In genomic region chr1:86499903-86500302, GRCm38 (mm10) we compare ENCODE assay signal across 8 mouse cellular contexts. TPM values are rescaled to one million over a fixed set of nuclear protein-coding genes. Genes with fewer than 3 reads are reported as not detected.
DNase-seq lines count a peak whose midpoint lies in the region; ATAC-seq and TF ChIP-seq lines count a peak whose summit lies in the region.

No protein-coding gene starts in this region.

- 39% methylated on average over 3 of the region's 3 CpGs for WGBS in cerebellum, adult 2 months
- WGBS in forebrain, postnatal 0 days: 40% methylated on average over 3 of the region's 3 CpGs
- WGBS in kidney, embryonic 15.5 days: 35% methylated on average over 3 of the region's 3 CpGs

- H3K4me3 ChIP-seq in cerebellum, adult 2 months (replicated peaks; ENCODE audit: insufficient read depth, low read depth, low read length): no peak overlapping the region
- no peak overlapping the region for H3K4me3 ChIP-seq in forebrain, postnatal 0 days (ENCODE audit: low read depth, low read length)
- H3K4me3 ChIP-seq in kidney, embryonic 15.5 days (replicated peaks): no peak overlapping the region

- H3K9ac ChIP-seq in forebrain, postnatal 0 days: no peak overlapping the region
- 0 out of 2 replicates have a peak overlapping the region, but pooled peaks have one; percentile 21 for H3K9ac ChIP-seq in kidney, embryonic 15.5 days

- TF ChIP-seq POLR2A in cerebellum, adult 2 months (IDR thresholded peaks at IDR 0.05; ENCODE audit: borderline replicate concordance, insufficient read depth, low read length): no peak

- TF ChIP-seq CTCF in cerebellum, adult 2 months (IDR thresholded peaks at IDR 0.05; ENCODE audit: borderline replicate concordance, insufficient read depth, low read depth, low read length): peak; percentile 63; the same call in 1 of the 2 replicates
- TF ChIP-seq CTCF in forebrain, postnatal 0 days (IDR thresholded peaks at IDR 0.05; ENCODE audit: low read depth): peak; percentile 66

- peak; percentile 58 to 64 for DNase-seq in cerebellum, adult 2 months
- DNase-seq in urinary bladder, postnatal 25 days (ENCODE audit: low spot score): peak; percentile 48
- no peak for DNase-seq in urinary bladder, postnatal 10 days (ENCODE audit: low spot score)
- peak; percentile 49 for DNase-seq in forebrain, postnatal 0 days
- peak; percentile 83 for DNase-seq in testis, postnatal 10 days (ENCODE audit: low spot score)

- ATAC-seq in cerebellum, adult (ENCODE audit: insufficient number of reproducible peaks, low FRiP score, low TSS enrichment): no peak
- no peak for ATAC-seq in forebrain, postnatal 0 days
- ATAC-seq in kidney, embryonic 15.5 days (replicated peaks; ENCODE audit: low FRiP score): no peak
- ATAC-seq in megakaryocyte, adult 5-6 weeks (ENCODE audit: poor library complexity, severe bottlenecking): peak; percentile 35

- no peak overlapping the region for H3K4me2 ChIP-seq in forebrain, postnatal 0 days (ENCODE audit: low read depth)
- no peak overlapping the region for H3K4me2 ChIP-seq in kidney, embryonic 15.5 days

- no peak overlapping the region for H3K27ac ChIP-seq in cerebellum, adult 2 months (ENCODE audit: insufficient read depth, low read length)
- no peak overlapping the region for H3K27ac ChIP-seq in forebrain, postnatal 0 days (ENCODE audit: low read depth, low read length)
- peak overlapping the region; percentile 56; the same call in 1 of the 2 replicates for H3K27ac ChIP-seq in kidney, embryonic 15.5 days

- H3K4me1 ChIP-seq in cerebellum, adult 2 months (ENCODE audit: control insufficient read depth, insufficient read depth, low read length): peaks cover 14% of the 10 kb centered on the region
- H3K4me1 ChIP-seq in forebrain, postnatal 0 days (ENCODE audit: insufficient read depth): peaks cover 16% of the 10 kb centered on the region; the same call in 1 of the 2 replicates
- peaks cover 76% of the 10 kb centered on the region for H3K4me1 ChIP-seq in kidney, embryonic 15.5 days

- no peaks in the 10 kb centered on the region for H3K27me3 ChIP-seq in cerebellum, adult 2 months (ENCODE audit: control insufficient read depth, insufficient read depth, low read length)
- no peaks in the 10 kb centered on the region for H3K27me3 ChIP-seq in forebrain, postnatal 0 days (ENCODE audit: insufficient read depth, low read length)
- no peaks in the 10 kb centered on the region for H3K27me3 ChIP-seq in kidney, embryonic 15.5 days

- no peaks in the 10 kb centered on the region for H3K9me3 ChIP-seq in forebrain, postnatal 0 days (ENCODE audit: low read length)
- H3K9me3 ChIP-seq in kidney, embryonic 15.5 days (replicated peaks): no peaks in the 10 kb centered on the region

- no peaks in the 10 kb centered on the region for H3K36me3 ChIP-seq in forebrain, postnatal 0 days (ENCODE audit: insufficient read depth)
- H3K36me3 ChIP-seq in kidney, embryonic 15.5 days: no peaks in the 10 kb centered on the region

RNA-seq across cellular contexts. Expression of gene Ptma, which starts 26.6 kb away (rescaled TPM):
- polyA plus RNA-seq in cerebellum, adult 2 months (2012; rRNA removed): 610 and 672 TPM in 2 replicates
- 1,921 and 1,968 TPM in 2 replicates for total RNA-seq in forebrain, postnatal 0 days (2014; rRNA removed)
- polyA plus RNA-seq in forebrain, postnatal 0 days (2015; fragmentation: Nextera tagmentation; extraction: Ambion mirVana): 1,724 and 1,908 TPM in 2 replicates
- 2,949 and 3,271 TPM in 2 replicates for polyA plus RNA-seq in kidney, embryonic 15.5 days (2015; fragmentation: Nextera tagmentation; extraction: Ambion mirVana)
- 3,234 and 3,618 TPM in 2 replicates for total RNA-seq in megakaryocyte, adult 5-6 weeks (2015)
- total RNA-seq in megakaryocyte, adult 5-6 weeks (2017): 4,288 and 4,305 TPM in 2 replicates
